Mouse (Mus musculus) limb, embryonic 11.5 days (tissue): Measurements from ENCODE around the gene Nfe2l3. TPM values are rescaled to one million over a fixed set of nuclear protein-coding genes. Genes with fewer than 3 reads are reported as not detected.

Source experiments
- ATAC-seq: fragments of 200-750 bp; cut with Nextera tagmentation; 2 replicates; pipeline ENCODE4 v1.8.0; 2017; ENCODE audit warnings: low read depth; ENCODE audit not compliant: insufficient number of reproducible peaks, low FRiP score, low TSS enrichment
- DNase-seq: peaks from one replicate; pipeline ENCODE4 v3.0.0-alpha.2; 2015; ENCODE audit warnings: low spot score
- H3K27ac ChIP-seq: fragments of 300-500 bp; sonication (generic); replicated peaks from 2 replicates; pipeline ENCODE4 v1.5.1; 2014; ENCODE audit warnings: low read depth, mild to moderate bottlenecking, low read length
- H3K27me3 ChIP-seq: fragments of 300-500 bp; sonication (generic); 2 replicates; pipeline ENCODE4 v1.6.1; 2014; ENCODE audit warnings: mild to moderate bottlenecking, low read length, mixed read lengths; ENCODE audit not compliant: control insufficient read depth, insufficient read depth
- H3K36me3 ChIP-seq: fragments of 300-500 bp; sonication (generic); 2 replicates; pipeline ENCODE4 v1.6.1; 2014; ENCODE audit warnings: mild to moderate bottlenecking, low read length, moderate library complexity, mixed read lengths; ENCODE audit not compliant: control insufficient read depth, insufficient read depth
- H3K4me1 ChIP-seq: fragments of 300-500 bp; sonication (generic); 2 replicates; pipeline ENCODE4 v1.6.1; 2014; ENCODE audit warnings: low read length, mixed read lengths; ENCODE audit not compliant: control insufficient read depth, insufficient read depth
- H3K4me2 ChIP-seq: fragments of 300-500 bp; sonication (generic); 2 replicates; pipeline ENCODE4 v1.6.1; 2014; ENCODE audit warnings: low read depth, mild to moderate bottlenecking, moderate library complexity; ENCODE audit not compliant: severe bottlenecking
- H3K4me3 ChIP-seq: fragments of 300-500 bp; sonication (generic); 2 replicates; pipeline ENCODE4 v1.5.1; 2014; ENCODE audit warnings: low read depth, low read length
- H3K9ac ChIP-seq: fragments of 300-500 bp; sonication (generic); 2 replicates; pipeline ENCODE4 v1.6.1; 2014; ENCODE audit warnings: mild to moderate bottlenecking, low read length
- H3K9me3 ChIP-seq: fragments of 300-500 bp; sonication (generic); 2 replicates; pipeline ENCODE4 v1.6.1; 2016; ENCODE audit warnings: low read length; ENCODE audit not compliant: control insufficient read depth
- WGBS: fragments of 180-500 bp; shearing (Covaris S2); extraction: QIAGEN DNeasy Blood & Tissue Kit; methylation state at CpG from one replicate; pipeline ENCODE4 v1.1.7; 2014; 5-methylcytosine and 5-hydroxymethylcytosine counted together
- polyA plus RNA-seq: library from polyadenylated mRNA; unstranded; fragments of >200 nt; fragmentation: Nextera tagmentation; extraction: Ambion mirVana; gene quantifications from 2 replicates; pipeline ENCODE4 v1.2.1, GENCODE M21; 2014

Nfe2l3 gene
- polyA plus RNA-seq, 1 experiment from 2014 or later = 0.73 TPM

GRCm38 (mm10) chr6:51395486-51395885 lies 37.0 kb upstream of the Nfe2l3 start:
- Histone ChIP-seq H3K9me3 (no peaks in the 10 kb centered on the region), H3K4me2 (no peak overlapping the region), H3K36me3 (no peaks in the 10 kb centered on the region), H3K27me3 (no peaks in the 10 kb centered on the region), H3K27ac (no peak overlapping the region), H3K4me1 (peaks cover 19% of the 10 kb centered on the region; the same call in 1 of the 2 replicates), H3K9ac (no peak overlapping the region), H3K4me3 (no peak overlapping the region)
- WGBS = 53% methylated on average over 9 of the region's 9 CpGs
- no peak for DNase-seq
- ATAC-seq = no peak

DNA sequence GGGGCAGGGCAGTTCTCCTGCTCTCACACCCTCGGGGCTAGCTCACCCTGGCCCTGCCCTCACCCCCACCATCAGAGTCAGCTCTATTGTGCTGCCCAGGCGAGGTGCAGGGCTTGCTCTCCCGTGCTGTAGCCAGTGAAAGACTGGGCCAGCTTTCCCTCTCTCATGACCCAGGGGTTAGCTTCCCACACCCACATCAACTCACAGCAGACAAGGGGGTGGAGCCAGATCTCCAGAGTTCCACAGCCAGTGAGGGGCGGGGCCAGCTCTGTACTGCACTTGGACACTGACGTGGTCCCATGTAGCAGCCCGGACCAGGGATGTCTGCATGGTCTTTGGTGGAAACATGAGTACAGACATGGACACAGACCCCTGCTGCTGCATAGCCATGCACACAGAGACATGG lies 33.4 kb upstream of the Nfe2l3 start:
- Histone ChIP-seq H3K4me3 (no peak overlapping the region), H3K4me1 (peaks cover 9% of the 10 kb centered on the region; the same call in 1 of the 2 replicates), H3K27ac (no peak overlapping the region), H3K9ac (peak overlapping the region; percentile 22; the same call in 1 of the 2 replicates), H3K36me3 (no peaks in the 10 kb centered on the region), H3K27me3 (no peaks in the 10 kb centered on the region), H3K4me2 (0 out of 2 replicates have a peak overlapping the region, but pooled peaks have one; percentile 10), H3K9me3 (no peaks in the 10 kb centered on the region)
- ATAC-seq (peak; percentile 51; the same call in 1 of the 2 replicates), DNase-seq (peak; percentile 53)
- WGBS = 19% methylated on average over 6 of the region's 6 CpGs

DNA sequence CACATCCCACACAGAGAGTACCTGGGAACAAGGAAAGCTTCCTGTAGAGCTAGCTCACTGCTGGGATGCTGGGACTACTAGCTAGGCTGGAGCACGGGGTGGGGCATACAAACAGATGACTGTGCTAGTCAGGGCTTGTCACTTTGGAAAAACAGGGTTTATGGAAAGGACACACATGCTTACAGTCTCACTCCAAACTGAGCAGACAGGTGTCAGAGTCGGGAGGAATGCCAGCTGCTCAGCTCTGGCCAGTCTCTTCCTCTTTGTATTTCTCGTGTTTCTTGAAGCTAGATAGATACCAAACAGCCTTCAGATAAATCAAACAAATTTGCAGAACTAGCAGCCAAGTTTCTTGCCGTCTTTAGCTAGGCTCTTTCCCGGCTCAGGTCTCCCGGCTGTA lies 31.2 kb upstream of the Nfe2l3 start:
- H3K36me3 ChIP-seq = no peaks in the 10 kb centered on the region
- H3K27ac ChIP-seq = no peak overlapping the region
- no peak for DNase-seq
- no peak for ATAC-seq
- H3K9ac ChIP-seq = no peak overlapping the region
- no peaks in the 10 kb centered on the region for H3K9me3 ChIP-seq
- peaks cover 9% of the 10 kb centered on the region; the same call in 1 of the 2 replicates for H3K4me1 ChIP-seq
- no peak overlapping the region for H3K4me2 ChIP-seq
- WGBS = 63% methylated on average over 6 of the region's 6 CpGs
- H3K4me3 ChIP-seq = no peak overlapping the region
- H3K27me3 ChIP-seq = no peaks in the 10 kb centered on the region

- H3K9ac ChIP-seq = no peak overlapping the region
- H3K27ac ChIP-seq = no peak overlapping the region
- H3K4me2 ChIP-seq = no peak overlapping the region
- H3K4me1 ChIP-seq = peaks cover 9% of the 10 kb centered on the region; the same call in 1 of the 2 replicates
- WGBS = 89% methylated on average over 5 of the region's 5 CpGs
- DNase-seq (no peak), ATAC-seq (no peak)
- no peak overlapping the region for H3K4me3 ChIP-seq
- no peaks in the 10 kb centered on the region for H3K27me3 ChIP-seq
- H3K9me3 ChIP-seq = no peaks in the 10 kb centered on the region
- H3K36me3 ChIP-seq = no peaks in the 10 kb centered on the region
These were observed 28.9 kb upstream of the Nfe2l3 start for GRCm38 (mm10) chr6:51403598-51403997.

- WGBS = 75% methylated on average over 4 of the region's 4 CpGs
- ATAC-seq = no peak
- Histone ChIP-seq H3K9ac (no peak overlapping the region), H3K27me3 (no peaks in the 10 kb centered on the region), H3K4me1 (peaks cover under 1% of the 10 kb centered on the region; the same call in 1 of the 2 replicates), H3K4me3 (no peak overlapping the region), H3K27ac (no peak overlapping the region), H3K4me2 (no peak overlapping the region), H3K9me3 (no peaks in the 10 kb centered on the region), H3K36me3 (no peaks in the 10 kb centered on the region)
- no peak for DNase-seq
These were observed 28.0 kb upstream of the Nfe2l3 start for GRCm38 (mm10) chr6:51404502-51404901.

DNA sequence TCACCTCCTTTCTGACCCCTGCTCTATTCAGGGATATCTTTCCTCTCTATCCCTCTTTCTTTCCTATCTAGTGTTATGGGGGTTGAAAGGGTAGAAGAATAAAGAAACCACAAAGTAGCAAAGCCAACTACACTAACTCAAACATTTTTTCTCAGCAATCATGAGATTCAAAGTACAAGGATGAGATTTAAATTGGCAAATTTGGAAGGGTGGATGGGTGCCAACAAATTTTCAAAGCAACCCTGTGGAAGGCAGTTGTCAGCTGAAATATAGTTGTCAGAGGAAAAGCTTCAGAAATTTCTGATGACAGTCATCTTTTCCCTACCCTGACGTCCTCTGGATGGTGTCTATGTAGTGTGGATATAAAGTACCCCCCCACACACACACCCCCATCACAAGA lies 16.0 kb upstream of the Nfe2l3 start:
- H3K9ac ChIP-seq = no peak overlapping the region
- no peak for ATAC-seq
- H3K27me3 ChIP-seq = no peaks in the 10 kb centered on the region
- H3K4me2 ChIP-seq = no peak overlapping the region
- 59% methylated on average over 1 of the region's 1 CpGs for WGBS
- no peak overlapping the region for H3K4me3 ChIP-seq
- H3K4me1 ChIP-seq = no peaks in the 10 kb centered on the region
- no peak overlapping the region for H3K27ac ChIP-seq
- DNase-seq = no peak
- H3K9me3 ChIP-seq = no peaks in the 10 kb centered on the region
- H3K36me3 ChIP-seq = no peaks in the 10 kb centered on the region

DNA sequence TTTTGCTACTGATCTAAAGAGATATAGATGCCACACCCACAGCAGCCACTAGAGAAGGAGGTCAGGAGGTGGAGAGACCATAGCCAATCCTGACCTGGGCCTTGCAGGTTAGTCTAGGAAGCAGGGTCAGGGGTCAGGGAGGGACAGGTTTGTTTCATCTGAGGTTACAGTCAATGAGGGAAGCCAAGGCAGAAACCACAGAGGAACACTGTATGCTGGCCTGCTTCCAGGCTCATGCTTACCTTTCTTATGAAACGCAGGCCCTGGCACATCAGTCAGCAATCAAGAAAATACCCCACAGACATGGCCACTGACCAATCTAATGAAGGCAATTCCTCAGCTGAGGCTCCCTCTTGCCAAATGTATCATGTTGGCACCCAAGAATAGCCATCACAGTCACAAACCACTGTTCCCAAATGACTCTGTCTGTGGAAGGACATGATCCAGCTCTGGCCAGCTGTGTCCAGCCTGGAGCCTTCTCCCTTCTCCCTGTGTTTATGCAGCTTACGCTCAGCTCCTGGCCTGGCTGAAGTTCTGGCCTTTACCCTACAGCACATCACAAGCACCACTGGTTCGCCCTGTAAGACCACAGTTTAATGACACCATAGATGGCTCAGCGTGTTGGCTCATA lies 15.0 kb upstream of the Nfe2l3 start:
- DNase-seq (no peak), ATAC-seq (no peak)
- no peaks in the 10 kb centered on the region for H3K4me1 ChIP-seq
- H3K9ac ChIP-seq = no peak overlapping the region
- 87% methylated on average over 4 of the region's 4 CpGs for WGBS
- no peaks in the 10 kb centered on the region for H3K36me3 ChIP-seq
- no peak overlapping the region for H3K4me3 ChIP-seq
- no peaks in the 10 kb centered on the region for H3K27me3 ChIP-seq
- no peaks in the 10 kb centered on the region for H3K9me3 ChIP-seq
- no peak overlapping the region for H3K4me2 ChIP-seq
- H3K27ac ChIP-seq = no peak overlapping the region

DNA sequence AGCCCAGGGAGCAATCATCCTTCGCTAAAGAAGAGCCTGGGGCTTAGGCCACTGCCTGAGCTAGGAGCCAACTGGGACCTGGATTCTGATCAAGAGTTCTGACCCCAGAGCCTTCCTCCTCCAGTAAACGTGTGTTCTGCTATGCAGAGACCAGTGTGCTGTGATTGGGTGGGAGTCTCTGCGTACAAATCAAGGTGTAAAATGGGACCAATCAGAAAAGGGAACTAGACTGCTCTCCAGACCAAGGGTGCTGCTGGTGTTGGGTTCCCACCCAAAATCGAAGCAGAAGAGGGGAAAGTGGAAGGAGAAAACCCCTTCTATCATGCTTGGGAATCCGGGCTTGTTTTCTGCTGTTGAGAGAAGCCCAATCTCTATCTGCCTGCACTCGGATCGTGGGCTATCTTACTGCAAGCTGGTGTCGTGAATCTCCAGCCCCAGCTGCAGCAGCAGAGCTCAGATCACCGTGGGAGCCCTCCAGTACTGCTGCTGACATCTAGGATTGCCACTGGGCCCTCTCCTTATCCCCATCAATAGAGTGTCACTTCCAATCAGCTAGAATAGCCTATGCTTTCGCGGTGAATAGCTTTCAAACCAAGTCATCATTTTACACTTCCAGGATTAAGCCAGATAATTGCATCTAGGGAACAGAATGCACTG lies 8.9 kb upstream of the Nfe2l3 start:
- no peaks in the 10 kb centered on the region for H3K27me3 ChIP-seq
- no peak overlapping the region for H3K9ac ChIP-seq
- H3K4me1 ChIP-seq = no peaks in the 10 kb centered on the region
- H3K4me2 ChIP-seq = no peak overlapping the region
- DNase-seq = no peak
- ATAC-seq = no peak
- no peak overlapping the region for H3K4me3 ChIP-seq
- no peak overlapping the region for H3K27ac ChIP-seq
- 51% methylated on average over 11 of the region's 11 CpGs for WGBS
- H3K9me3 ChIP-seq = no peaks in the 10 kb centered on the region
- no peaks in the 10 kb centered on the region for H3K36me3 ChIP-seq
